Mouse (Mus musculus): ENCODE measurements around the gene Lrr1. TPM values are rescaled to one million over a fixed set of nuclear protein-coding genes. Genes with fewer than 3 reads are reported as not detected.

Gene Lrr1
- polyA plus RNA-seq, 1 experiment from 2014 or later = 9.7 TPM

GRCm38 (mm10) chr12:69190522-69190921 is 21.9 kb downstream of the Lrr1 start:
- ATAC-seq = no peak
- H3K9ac ChIP-seq (replicated peaks; ENCODE audit: low read depth, low read length) = no peak overlapping the region
- no peak overlapping the region for H3K4me2 ChIP-seq (ENCODE audit: low read length)
- H3K27ac ChIP-seq (ENCODE audit: low read length) = no peak overlapping the region
- no peaks in the 10 kb centered on the region for H3K27me3 ChIP-seq (replicated peaks; ENCODE audit: control insufficient read depth, insufficient read depth, low read length)
- no peaks in the 10 kb centered on the region for H3K9me3 ChIP-seq (ENCODE audit: control insufficient read depth, low read length)
- H3K36me3 ChIP-seq (ENCODE audit: control insufficient read depth, insufficient read depth) = peaks cover 4% of the 10 kb centered on the region; the same call in 1 of the 2 replicates
- WGBS = 91% methylated on average over 1 of the region's 1 CpGs
- peaks cover 13% of the 10 kb centered on the region for H3K4me1 ChIP-seq (replicated peaks; ENCODE audit: control insufficient read depth, insufficient read depth, low read length)
- H3K4me3 ChIP-seq (replicated peaks; ENCODE audit: low read length) = no peak overlapping the region

- H3K9me3 ChIP-seq (ENCODE audit: control insufficient read depth, low read length) = no peaks in the 10 kb centered on the region
- H3K4me2 ChIP-seq (ENCODE audit: low read length) = no peak overlapping the region
- no peaks in the 10 kb centered on the region for H3K27me3 ChIP-seq (replicated peaks; ENCODE audit: control insufficient read depth, insufficient read depth, low read length)
- no peak for ATAC-seq
- no peak overlapping the region for H3K27ac ChIP-seq (ENCODE audit: low read length)
- 86% methylated on average over 5 of the region's 5 CpGs for WGBS
- peaks cover 19% of the 10 kb centered on the region for H3K4me1 ChIP-seq (replicated peaks; ENCODE audit: control insufficient read depth, insufficient read depth, low read length)
- no peak overlapping the region for H3K4me3 ChIP-seq (replicated peaks; ENCODE audit: low read length)
- peaks cover 4% of the 10 kb centered on the region; the same call in 1 of the 2 replicates for H3K36me3 ChIP-seq (ENCODE audit: control insufficient read depth, insufficient read depth)
- H3K9ac ChIP-seq (replicated peaks; ENCODE audit: low read depth, low read length) = no peak overlapping the region
Measured at GRCm38 (mm10) chr12:69191396-69191795, 22.8 kb downstream of the Lrr1 start.

- H3K27me3 ChIP-seq (replicated peaks; ENCODE audit: control insufficient read depth, insufficient read depth, low read length) = no peaks in the 10 kb centered on the region
- H3K27ac ChIP-seq (ENCODE audit: low read length) = no peak overlapping the region
- H3K9ac ChIP-seq (replicated peaks; ENCODE audit: low read depth, low read length) = no peak overlapping the region
- no peak for ATAC-seq
- WGBS = 94% methylated on average over 2 of the region's 2 CpGs
- H3K4me1 ChIP-seq (replicated peaks; ENCODE audit: control insufficient read depth, insufficient read depth, low read length) = peaks cover 11% of the 10 kb centered on the region
- H3K9me3 ChIP-seq (ENCODE audit: control insufficient read depth, low read length) = no peaks in the 10 kb centered on the region
- no peak overlapping the region for H3K4me3 ChIP-seq (replicated peaks; ENCODE audit: low read length)
- no peak overlapping the region for H3K4me2 ChIP-seq (ENCODE audit: low read length)
- H3K36me3 ChIP-seq (ENCODE audit: control insufficient read depth, insufficient read depth) = peaks cover 4% of the 10 kb centered on the region; the same call in 1 of the 2 replicates
Measured at GRCm38 (mm10) chr12:69192637-69193036, 24.0 kb downstream of the Lrr1 start.

GRCm38 (mm10) chr12:69196444-69197377 is 28.1 kb downstream of the Lrr1 start, which contains the start of gene Gm49383:
Gm49383 (minus strand) TSS chr12:69197104.
- Histone ChIP-seq H3K9me3 (ENCODE audit: control insufficient read depth, low read length) (no peaks in the 10 kb centered on the region), H3K4me2 (ENCODE audit: low read length) (peak within 1 kb of the TSS; percentile 95), H3K27ac (ENCODE audit: low read length) (peak within 1 kb of the TSS; percentile 72), H3K4me3 (replicated peaks; ENCODE audit: low read length) (peak within 1 kb of the TSS; percentile 70), H3K27me3 (replicated peaks; ENCODE audit: control insufficient read depth, insufficient read depth, low read length) (no peaks in the 10 kb centered on the region), H3K36me3 (ENCODE audit: control insufficient read depth, insufficient read depth) (0 out of 2 replicates have a peak, but pooled peaks cover 6% of the 10 kb centered on the region), H3K4me1 (replicated peaks; ENCODE audit: control insufficient read depth, insufficient read depth, low read length) (peaks cover 23% of the 10 kb centered on the region), H3K9ac (replicated peaks; ENCODE audit: low read depth, low read length) (peak within 1 kb of the TSS; percentile 70)
- peak; percentile 80 for ATAC-seq
- 0% methylated on average over 75 of the region's 75 CpGs for WGBS

GRCm38 (mm10) chr12:69197378-69198163 is 29.0 kb downstream of the Lrr1 start:
- Histone ChIP-seq H3K4me2 (ENCODE audit: low read length) (peak overlapping the region; percentile 95), H3K9ac (replicated peaks; ENCODE audit: low read depth, low read length) (peak overlapping the region; percentile 70), H3K4me3 (replicated peaks; ENCODE audit: low read length) (peak overlapping the region; percentile 70), H3K36me3 (ENCODE audit: control insufficient read depth, insufficient read depth) (0 out of 2 replicates have a peak, but pooled peaks cover 6% of the 10 kb centered on the region), H3K27me3 (replicated peaks; ENCODE audit: control insufficient read depth, insufficient read depth, low read length) (no peaks in the 10 kb centered on the region), H3K27ac (ENCODE audit: low read length) (peak overlapping the region; percentile 72), H3K4me1 (replicated peaks; ENCODE audit: control insufficient read depth, insufficient read depth, low read length) (peaks cover 23% of the 10 kb centered on the region), H3K9me3 (ENCODE audit: control insufficient read depth, low read length) (no peaks in the 10 kb centered on the region)
- WGBS = under 1% methylated on average over 92 of the region's 94 CpGs
- ATAC-seq = peak; percentile 78

GRCm38 (mm10) chr12:69198164-69198535 is 29.5 kb downstream of the Lrr1 start, which contains the start of gene Dnaaf2:
Dnaaf2 (minus strand) TSS chr12:69198429.
- peak; percentile 23 for ATAC-seq
- Histone ChIP-seq H3K4me2 (ENCODE audit: low read length) (peak within 1 kb of the TSS; percentile 95), H3K27ac (ENCODE audit: low read length) (peak within 1 kb of the TSS; percentile 72), H3K9me3 (ENCODE audit: control insufficient read depth, low read length) (no peaks in the 10 kb centered on the region), H3K9ac (replicated peaks; ENCODE audit: low read depth, low read length) (peak within 1 kb of the TSS; percentile 70), H3K4me1 (replicated peaks; ENCODE audit: control insufficient read depth, insufficient read depth, low read length) (peaks cover 23% of the 10 kb centered on the region), H3K36me3 (ENCODE audit: control insufficient read depth, insufficient read depth) (0 out of 2 replicates have a peak, but pooled peaks cover 6% of the 10 kb centered on the region), H3K27me3 (replicated peaks; ENCODE audit: control insufficient read depth, insufficient read depth, low read length) (no peaks in the 10 kb centered on the region), H3K4me3 (replicated peaks; ENCODE audit: low read length) (peak within 1 kb of the TSS; percentile 70)
- 0% methylated on average over 18 of the region's 18 CpGs for WGBS

- H3K36me3 ChIP-seq (ENCODE audit: control insufficient read depth, insufficient read depth) = 0 out of 2 replicates have a peak, but pooled peaks cover 6% of the 10 kb centered on the region
- no peak for ATAC-seq
- no peaks in the 10 kb centered on the region for H3K27me3 ChIP-seq (replicated peaks; ENCODE audit: control insufficient read depth, insufficient read depth, low read length)
- H3K9ac ChIP-seq (replicated peaks; ENCODE audit: low read depth, low read length) = no peak overlapping the region
- H3K4me1 ChIP-seq (replicated peaks; ENCODE audit: control insufficient read depth, insufficient read depth, low read length) = peaks cover 23% of the 10 kb centered on the region
- H3K9me3 ChIP-seq (ENCODE audit: control insufficient read depth, low read length) = no peaks in the 10 kb centered on the region
- H3K4me3 ChIP-seq (replicated peaks; ENCODE audit: low read length) = no peak overlapping the region
- no peak overlapping the region for H3K27ac ChIP-seq (ENCODE audit: low read length)
- H3K4me2 ChIP-seq (ENCODE audit: low read length) = no peak overlapping the region
Measured at GRCm38 (mm10) chr12:69198985-69199384, 30.4 kb downstream of the Lrr1 start.

GRCm38 (mm10) chr12:69204052-69204833 is 35.6 kb downstream of the Lrr1 start, which contains the start of gene Gm49384:
Gm49384 (minus strand) TSS chr12:69204267.
- Histone ChIP-seq H3K27ac (ENCODE audit: low read length) (no peak within 1 kb of the TSS), H3K9ac (replicated peaks; ENCODE audit: low read depth, low read length) (no peak within 1 kb of the TSS), H3K4me1 (replicated peaks; ENCODE audit: control insufficient read depth, insufficient read depth, low read length) (peaks cover 3% of the 10 kb centered on the region; the same call in 1 of the 2 replicates), H3K4me3 (replicated peaks; ENCODE audit: low read length) (no peak within 1 kb of the TSS), H3K4me2 (ENCODE audit: low read length) (no peak within 1 kb of the TSS), H3K9me3 (ENCODE audit: control insufficient read depth, low read length) (no peaks in the 10 kb centered on the region), H3K36me3 (ENCODE audit: control insufficient read depth, insufficient read depth) (0 out of 2 replicates have a peak, but pooled peaks cover 6% of the 10 kb centered on the region), H3K27me3 (replicated peaks; ENCODE audit: control insufficient read depth, insufficient read depth, low read length) (no peaks in the 10 kb centered on the region)
- 74% methylated on average over 16 of the region's 16 CpGs for WGBS
- 0 out of 2 replicates have a peak, but pooled peaks have one; percentile 33 for ATAC-seq

Measured in forebrain, embryonic 16.5 days (tissue).